Mouse (Mus musculus) ovary, postnatal 10 days (tissue): Measurements from ENCODE around the gene Ldb2.

ENCODE experiments used
- DNase-seq: peaks from one replicate; pipeline ENCODE4 v3.0.0; 2022; ENCODE audit warnings: low spot score

The Ldb2 gene

DNA sequence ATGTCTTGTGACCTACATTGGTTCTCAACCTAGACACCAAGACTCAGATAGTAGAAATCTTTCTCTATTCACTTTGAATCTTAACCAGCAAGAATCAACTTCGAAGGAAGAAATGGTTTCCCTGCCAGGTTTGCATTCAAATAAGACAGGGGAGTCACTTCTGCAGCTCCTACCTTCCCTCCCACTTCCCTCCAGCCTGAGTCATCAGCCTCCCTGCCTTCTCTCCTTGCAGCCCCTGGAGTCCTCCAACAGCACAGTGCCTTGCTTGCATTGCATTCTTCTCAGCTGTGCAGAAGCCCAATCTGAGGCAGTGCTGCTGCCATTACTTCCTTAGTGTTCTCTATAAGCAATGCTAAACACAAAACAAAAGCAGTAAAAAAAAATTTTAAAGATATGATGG lies 79.6 kb downstream of the Ldb2 start:
- no peak for DNase-seq

GRCm38 (mm10) chr5:44714508-44714907 lies 85.0 kb downstream of the Ldb2 start:
- DNase-seq, result no peak

- no peak for DNase-seq
These were observed 86.2 kb downstream of the Ldb2 start for GRCm38 (mm10) chr5:44713181-44713789.

GRCm38 (mm10) chr5:44711211-44711610 lies 88.3 kb downstream of the Ldb2 start:
- no peak for DNase-seq

DNA sequence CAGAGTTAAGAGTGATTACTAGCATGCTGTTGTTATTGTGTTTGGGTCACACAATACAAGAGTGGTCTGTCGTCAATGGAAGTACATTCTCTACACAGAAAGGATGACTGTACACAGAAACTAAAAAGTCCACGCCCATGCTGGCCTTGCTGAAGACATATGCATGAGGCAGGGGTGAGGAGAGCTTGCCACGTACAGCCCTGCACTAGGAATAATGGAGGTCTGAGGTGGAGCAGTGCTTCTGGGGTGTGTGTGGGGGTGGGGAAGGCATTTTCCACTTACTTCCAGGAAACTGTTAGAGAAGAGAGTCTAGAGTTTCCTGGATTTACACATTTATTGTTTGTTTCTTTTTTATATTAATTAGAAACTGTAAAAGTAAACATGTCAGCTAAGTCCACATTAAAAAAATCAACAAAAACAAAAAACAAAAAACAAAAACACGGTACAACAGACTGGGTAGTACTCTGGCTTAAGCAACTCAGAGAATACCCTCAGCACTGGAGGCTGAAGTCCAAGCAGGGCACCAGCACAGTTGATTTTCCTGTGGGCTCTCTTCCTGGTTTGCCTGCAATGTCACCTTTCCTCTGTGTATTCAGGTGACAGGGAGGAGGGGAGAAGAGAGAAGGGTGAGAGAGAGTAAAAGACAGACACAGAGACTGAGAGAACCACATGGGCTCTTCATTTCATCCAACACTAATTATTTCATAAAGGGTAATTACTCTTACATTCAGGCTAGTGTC lies 89.2 kb downstream of the Ldb2 start:
- DNase-seq, result no peak

DNA sequence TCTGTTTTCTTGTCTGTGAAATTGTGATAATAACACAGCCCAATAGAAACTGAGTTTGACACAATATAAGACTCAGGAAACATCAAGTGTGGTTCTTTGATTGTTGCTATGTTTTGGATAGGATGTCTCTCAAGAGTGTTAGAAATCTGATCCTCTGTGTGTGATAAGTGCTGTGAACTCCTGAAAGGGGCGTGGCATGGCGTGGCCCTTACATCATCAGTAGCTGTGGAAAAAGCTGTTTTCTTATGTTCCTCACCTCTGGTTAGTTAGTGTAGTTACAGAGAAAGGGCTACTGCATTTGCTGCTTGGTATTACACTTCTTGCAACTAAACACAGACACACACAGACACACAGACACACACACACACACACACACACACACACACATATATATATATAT lies 90.2 kb downstream of the Ldb2 start:
- no peak for DNase-seq

DNA sequence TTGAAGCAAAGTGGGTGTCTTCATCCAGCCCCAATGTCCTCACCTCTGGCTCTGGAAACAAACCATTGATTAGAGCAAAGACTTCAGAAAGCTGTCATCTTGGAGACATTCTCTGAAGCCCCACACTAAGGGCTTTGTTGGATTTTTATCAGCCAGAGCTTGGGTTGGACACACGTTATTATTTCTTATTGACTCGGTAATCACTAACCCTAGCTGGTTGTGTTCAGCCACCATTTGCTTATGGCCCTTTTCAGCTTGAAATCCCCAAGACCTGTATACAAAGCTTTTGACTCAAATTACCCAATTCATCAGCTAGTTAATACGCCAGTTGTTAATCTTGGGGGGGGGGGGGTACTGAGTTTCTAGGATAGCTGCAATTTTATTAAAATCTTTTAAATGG lies 91.5 kb downstream of the Ldb2 start:
- no peak for DNase-seq

DNA sequence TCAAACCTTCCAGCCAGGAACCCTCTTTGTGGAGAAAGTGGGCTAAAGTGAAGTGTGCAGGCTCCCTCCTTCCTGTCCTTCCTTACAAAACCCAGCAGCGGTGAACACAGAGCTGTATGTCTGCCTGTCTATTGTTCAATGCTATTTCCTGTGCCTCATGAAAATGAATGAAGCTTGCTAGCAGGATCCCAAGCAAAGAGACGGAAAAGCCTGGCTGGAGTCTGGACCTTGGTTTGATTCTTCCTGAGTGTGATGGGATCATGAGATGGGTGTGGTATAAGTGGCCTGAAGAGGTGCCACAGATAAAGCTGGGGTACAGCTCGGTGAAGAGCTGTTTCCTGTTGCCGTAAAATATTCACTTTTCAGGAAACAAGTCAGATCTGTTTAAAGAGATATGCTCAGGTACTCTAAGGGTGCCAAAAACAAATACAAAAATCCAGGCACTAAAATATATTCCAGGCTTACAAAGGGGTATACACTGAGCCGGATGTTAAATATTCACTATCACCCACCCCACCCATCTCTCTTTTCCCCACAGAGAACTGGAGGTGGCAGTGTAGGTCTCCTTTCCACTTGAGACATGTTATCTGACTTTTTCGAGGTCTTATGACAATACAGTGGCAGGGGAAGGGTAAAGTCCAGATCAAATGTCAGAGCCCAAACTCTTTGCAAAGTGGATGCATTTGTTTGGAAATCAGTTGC lies 92.3 kb downstream of the Ldb2 start:
- DNase-seq, result no peak

DNA sequence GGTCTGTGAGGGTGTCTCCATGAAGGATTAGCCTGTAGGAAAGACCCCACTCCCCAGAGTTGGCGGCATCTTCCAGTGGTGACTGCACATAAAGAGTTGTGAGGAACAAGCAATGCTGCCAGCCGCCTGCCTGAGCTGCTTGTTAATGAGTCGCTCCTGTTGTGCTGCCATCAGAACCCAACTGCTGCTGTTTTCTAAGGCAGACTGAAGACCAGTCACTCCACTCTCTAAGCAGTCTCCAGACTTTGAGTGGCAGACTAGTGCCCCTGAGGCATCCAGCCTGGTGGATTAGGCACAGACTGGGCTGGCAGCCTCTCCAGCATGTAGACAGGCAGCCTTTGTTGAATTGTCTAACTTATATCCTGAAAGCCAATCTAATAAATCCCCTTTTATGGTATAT lies 101.5 kb downstream of the Ldb2 start:
- no peak for DNase-seq

DNA sequence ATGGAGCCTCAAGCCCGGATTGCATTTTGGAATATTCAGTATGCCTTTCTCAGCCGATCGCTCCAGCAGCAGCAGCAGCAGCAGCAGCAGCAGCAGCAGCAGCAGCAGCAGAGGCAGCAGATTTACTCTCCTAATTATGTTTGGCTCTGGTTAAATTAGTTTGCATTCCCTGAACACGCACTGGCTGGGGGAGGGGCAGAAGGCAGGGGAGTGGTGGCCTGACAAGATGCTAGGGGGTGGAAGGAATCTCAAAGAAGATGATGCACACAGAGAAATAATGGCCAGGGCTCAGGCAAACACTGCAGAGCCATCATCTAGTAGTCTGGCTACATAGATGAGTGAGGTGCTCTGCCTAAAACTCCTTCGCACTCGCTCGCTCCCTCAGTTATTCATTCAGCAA lies 102.9 kb downstream of the Ldb2 start:
- no peak for DNase-seq

DNA sequence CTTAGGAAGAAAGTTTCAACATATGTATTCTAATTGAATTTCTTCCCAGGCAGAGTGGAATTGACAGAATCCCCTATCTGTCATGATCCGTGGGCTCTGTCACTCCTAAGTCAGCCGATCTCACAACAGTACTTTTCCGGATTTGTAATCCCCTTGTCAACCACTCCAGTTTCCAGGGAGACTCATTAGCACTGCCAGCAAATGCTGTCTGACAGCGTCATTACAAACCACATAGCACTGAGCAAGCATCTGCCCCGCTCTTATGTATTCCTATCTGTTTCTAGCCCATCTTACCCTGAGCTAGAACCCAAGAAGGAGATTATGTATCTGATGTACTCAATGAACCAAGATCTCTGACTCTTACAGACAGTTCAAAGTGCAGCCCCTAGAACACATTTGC lies 105.8 kb downstream of the Ldb2 start:
- DNase-seq, result no peak

- no peak for DNase-seq
These were observed 113.1 kb downstream of the Ldb2 start for GRCm38 (mm10) chr5:44686344-44686743.

DNA sequence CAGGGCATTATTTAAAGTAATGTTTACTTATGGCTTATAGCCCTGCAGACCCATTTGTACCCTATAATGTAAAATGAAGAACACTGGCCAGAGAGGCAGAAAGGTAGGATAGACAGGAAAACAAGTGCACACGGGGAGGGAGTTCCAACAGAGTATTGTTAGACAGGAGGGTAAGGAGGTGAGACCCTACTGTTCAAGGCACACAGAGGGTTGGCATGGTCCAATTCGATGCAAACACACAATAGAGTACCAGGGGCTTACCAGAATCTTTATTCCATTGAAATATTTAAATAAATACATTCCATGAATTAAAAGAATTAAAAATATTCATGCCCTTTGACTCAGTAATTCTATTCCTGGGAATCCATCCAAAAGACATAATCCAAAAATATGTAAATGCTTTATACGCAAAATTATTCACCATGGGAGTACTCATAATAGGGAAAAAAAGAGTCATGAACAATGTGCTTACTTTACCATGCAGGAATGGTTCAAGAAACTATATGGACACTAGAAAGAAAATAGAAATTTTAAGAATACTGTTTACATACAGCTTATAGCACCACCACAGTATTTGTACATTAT lies 118.3 kb downstream of the Ldb2 start:
- no peak for DNase-seq

DNA sequence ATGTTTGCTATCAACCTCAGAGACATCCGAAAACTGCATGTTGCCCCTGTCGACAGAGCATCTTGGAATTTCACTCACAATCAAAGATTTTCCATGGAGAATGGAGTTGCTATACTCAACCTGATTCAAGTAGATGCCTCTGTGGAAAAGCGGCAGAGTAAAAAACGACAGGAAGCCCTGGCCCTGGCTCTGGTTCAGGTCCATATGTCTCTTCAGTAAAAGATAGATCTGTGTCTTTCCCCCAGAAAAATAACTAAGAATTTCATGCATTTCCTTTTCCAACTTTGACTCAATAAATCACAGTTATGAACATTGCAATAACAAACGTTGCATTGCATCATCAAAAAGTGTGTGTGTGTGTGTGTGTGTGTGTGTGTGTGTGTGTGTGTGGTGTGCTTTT lies 121.7 kb downstream of the Ldb2 start:
- no peak for DNase-seq

- no peak for DNase-seq
These were observed 123.2 kb downstream of the Ldb2 start for GRCm38 (mm10) chr5:44676145-44676754.

DNA sequence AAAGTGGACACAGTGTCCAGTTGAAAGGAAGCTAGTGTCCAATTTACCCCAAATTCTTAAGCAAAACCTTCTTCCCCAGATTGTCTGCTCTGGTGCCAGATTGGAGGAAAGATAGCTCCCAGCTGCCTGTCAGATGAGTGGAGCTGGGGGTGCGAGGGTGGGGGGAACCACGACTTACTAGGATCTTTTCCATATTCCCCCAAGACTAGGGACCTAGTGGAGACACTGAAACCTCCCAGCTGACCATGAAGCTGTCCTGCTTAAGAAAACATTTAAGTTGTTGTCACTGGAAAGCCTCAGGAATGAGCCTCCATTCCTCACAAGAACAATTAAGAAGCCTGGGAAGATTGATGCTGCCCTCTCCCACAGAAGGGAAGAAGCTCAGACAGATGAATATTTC lies 129.1 kb downstream of the Ldb2 start:
- no peak for DNase-seq

DNA sequence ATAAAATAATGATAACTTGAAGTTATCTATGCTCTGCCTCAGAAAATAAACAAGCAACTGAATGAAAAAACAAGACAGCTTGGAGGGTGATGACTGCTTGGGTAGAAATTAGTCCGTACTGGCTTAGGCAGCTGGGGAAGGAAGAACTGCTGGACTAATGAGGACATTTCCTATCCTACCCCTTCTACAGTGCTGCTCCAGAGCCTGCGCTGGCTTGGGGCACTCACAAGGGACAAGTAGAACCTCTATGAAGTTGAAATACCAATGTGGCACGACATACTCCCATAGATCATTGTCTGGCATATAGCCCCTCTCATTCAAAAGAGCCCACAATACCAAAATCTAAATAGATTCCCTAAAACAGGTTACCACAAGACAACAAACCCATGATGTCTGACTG lies 131.6 kb downstream of the Ldb2 start:
- no peak for DNase-seq

DNA sequence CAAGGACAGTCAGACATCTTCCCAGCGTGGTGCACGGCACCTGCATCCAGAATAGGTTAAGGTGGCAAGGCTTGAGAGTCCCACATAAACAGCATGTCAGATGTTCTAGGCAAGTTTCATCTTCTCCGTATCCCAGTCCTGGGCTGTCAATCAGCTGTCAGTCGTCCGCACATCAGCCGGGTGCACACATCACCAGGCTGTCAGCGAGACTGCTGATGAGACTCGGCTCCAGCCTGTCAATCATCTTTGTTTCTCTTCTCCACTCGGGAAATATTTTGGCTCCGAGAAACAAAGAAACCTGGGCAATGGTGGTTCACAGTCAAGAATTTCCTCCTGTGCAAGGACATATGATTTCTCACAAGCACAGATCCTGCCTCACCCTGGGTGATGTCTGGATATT lies 132.1 kb downstream of the Ldb2 start:
- no peak for DNase-seq

DNA sequence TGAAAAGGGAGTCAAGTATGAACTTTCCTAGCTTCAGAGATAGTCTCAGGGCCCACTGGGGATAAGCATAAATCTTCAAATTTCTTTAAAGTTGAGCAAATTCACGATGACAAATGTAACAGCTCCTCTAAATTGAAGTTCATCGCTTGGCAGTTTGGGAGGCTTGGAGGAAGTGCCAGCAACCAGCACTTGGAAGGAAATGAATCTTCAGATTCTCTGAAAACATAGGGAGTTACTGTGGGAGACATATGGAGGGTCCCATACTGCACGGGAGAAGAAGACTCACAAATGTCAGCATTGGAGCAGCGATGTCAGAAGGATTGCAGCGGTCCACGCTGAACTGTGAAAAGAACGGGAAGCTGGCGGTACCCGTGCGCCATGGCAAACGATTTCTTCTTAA lies 139.8 kb downstream of the Ldb2 start:
- no peak for DNase-seq

DNA sequence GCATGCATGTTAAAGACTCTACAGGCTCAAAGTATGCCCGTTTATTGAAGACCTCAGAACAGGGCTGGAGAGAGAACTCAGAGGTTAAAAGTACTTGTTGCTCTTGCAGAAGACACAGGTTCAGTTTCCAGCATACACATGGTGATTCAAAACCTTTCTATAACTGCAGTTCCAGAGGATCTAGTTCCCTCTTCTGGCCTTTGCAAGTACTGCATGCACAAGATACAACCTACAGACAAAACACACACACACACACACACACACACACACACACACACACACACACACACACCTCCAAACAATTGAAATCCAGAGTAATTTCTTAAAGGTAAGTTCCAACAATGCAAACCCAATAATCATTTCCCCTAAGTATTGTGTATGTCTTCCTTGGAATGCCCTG lies 142.8 kb downstream of the Ldb2 start:
- no peak for DNase-seq

DNA sequence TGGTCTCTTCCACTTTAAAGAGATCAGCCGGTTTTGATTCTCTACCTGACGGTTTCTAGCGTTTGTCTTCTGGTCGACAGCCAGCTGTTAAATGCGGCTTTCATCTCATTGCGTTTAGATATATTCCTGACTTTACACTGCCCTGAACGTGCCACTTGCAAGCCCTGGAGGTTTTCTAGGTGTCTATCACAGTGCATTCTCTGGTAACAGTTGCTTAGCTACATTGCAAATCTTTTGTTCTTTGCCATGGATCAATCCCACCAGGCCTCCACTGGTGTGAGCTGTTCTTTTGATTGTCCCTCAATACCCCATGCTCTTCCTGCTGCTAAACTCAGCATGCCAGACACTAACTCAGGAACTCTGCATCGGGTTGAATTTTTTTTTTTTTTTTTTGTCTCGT lies 145.1 kb downstream of the Ldb2 start:
- DNase-seq, result no peak

DNA sequence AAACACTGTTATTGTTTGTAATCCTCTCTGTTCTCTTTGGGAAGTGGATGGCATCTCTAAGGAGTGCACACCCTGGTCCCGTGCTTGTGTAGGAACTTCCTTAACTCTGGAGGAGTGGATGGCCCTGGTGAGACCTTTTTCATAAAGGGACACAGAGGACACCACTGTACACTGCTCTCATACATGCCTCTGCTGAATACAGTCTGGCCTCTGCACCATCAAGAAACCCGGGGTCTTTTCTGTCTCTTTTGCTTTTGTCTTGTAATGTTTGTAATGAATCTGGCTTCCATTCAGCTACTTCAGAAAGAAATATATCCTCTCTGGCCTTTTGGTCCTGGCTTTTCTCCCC lies 152.7 kb downstream of the Ldb2 start:
- DNase-seq, result no peak
